Mouse (Mus musculus): ENCODE data around the gene Cd247. TPM values are rescaled to one million over a fixed set of nuclear protein-coding genes. Genes with fewer than 3 reads are reported as not detected.

Cd247 gene
- polyA plus RNA-seq, 1 experiment from 2014 or later, result 0.55 TPM

DNA sequence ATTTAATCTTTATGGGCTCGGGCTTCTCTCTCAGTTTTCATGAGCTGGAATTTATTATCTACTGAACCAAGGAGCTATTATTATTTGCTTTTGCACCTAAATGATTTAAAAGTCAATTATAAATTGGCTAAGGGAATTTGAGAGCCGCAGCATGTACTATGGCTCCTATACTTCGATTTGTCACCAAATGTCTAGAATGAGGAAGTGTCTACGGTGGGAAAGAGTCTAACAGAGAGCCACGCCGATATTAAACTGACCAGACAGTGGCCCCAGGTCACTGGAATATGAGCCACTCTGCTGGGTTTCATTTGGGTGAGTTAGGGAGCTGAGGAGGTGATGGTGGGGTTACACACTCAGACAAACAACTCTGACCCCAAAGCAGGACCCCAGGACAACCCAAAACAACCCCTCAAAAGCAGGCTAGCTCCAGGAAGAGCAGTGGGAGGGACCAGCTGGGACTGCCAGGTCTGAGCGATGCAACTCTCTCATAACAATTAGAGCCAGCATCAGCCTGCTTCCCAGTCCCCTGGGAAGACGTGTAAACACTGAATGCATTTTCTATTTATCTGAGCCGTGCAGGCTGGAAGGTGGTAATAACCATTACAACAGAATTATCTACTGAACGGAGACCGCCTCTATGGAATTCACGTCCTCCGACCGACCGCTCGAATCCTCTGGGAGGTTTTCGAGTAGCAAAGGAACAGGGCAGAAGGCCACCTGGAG, 45.6 kb downstream of the Cd247 start:
- WGBS, result 21% methylated on average over 17 of the region's 17 CpGs
- H3K27me3 ChIP-seq (replicated peaks), result no peaks in the 10 kb centered on the region
- H3K36me3 ChIP-seq, result no peaks in the 10 kb centered on the region
- peaks cover 21% of the 10 kb centered on the region for H3K4me1 ChIP-seq
- no peak overlapping the region for H3K9ac ChIP-seq
- no peak overlapping the region for H3K27ac ChIP-seq
- H3K9me3 ChIP-seq, result no peaks in the 10 kb centered on the region
- ATAC-seq (ENCODE audit: insufficient read depth, low FRiP score, low read depth), result no peak
- H3K4me3 ChIP-seq (replicated peaks), result peak overlapping the region; percentile 14
- H3K4me2 ChIP-seq, result peak overlapping the region; percentile 26; the same call in 1 of the 2 replicates

DNA sequence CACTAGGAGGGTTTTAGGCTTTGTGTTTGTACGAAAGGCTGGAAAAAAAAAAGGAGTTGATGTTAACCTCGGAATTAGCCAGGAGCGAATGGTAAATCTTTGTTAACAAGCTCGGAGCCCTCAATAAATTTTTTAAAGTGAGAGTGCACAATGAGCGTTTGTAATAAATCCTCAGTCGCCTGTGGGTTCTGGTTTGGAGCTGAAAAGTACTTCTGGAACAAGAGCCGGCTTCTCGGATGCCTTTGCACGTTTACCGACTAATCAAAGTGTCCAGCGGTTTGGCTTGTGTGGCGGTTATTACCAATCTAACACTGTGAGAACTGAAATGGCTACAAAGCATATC, 46.1 kb downstream of the Cd247 start:
- Histone ChIP-seq H3K4me3 (replicated peaks) (peak overlapping the region; percentile 14; the same call in 1 of the 2 replicates), H3K9ac (no peak overlapping the region), H3K4me1 (peaks cover 21% of the 10 kb centered on the region), H3K27ac (no peak overlapping the region), H3K36me3 (no peaks in the 10 kb centered on the region), H3K4me2 (peak overlapping the region; percentile 26; the same call in 1 of the 2 replicates), H3K27me3 (replicated peaks) (0 out of 2 replicates have a peak, but pooled peaks cover under 1% of the 10 kb centered on the region), H3K9me3 (no peaks in the 10 kb centered on the region)
- no peak for ATAC-seq (ENCODE audit: insufficient read depth, low FRiP score, low read depth)
- 34% methylated on average over 12 of the region's 12 CpGs for WGBS

DNA sequence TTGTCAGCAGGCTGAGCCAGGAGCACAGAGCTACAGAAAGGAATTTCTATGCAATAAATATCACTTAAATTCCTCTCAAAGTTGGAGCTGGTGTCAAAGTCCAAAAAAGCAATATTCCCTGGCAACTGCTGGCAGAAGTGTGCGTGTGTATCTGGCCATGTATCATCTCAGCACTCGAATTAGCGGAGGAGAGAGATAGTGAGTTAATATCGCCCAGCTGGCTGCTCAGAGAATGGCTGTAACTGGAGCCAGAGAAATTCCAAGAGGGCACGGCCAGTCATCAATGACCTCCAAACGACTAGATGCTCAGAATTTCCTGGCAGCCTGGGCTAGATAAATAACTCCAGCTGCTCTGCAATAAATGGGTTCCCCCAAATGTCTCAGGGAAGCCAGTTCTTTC, 48.0 kb downstream of the Cd247 start:
- Histone ChIP-seq H3K4me1 (peaks cover 28% of the 10 kb centered on the region), H3K36me3 (no peaks in the 10 kb centered on the region), H3K9ac (no peak overlapping the region), H3K4me3 (replicated peaks) (no peak overlapping the region), H3K27me3 (replicated peaks) (peaks cover 14% of the 10 kb centered on the region; the same call in 1 of the 2 replicates), H3K27ac (peak overlapping the region; percentile 1; the same call in 1 of the 2 replicates), H3K9me3 (no peaks in the 10 kb centered on the region), H3K4me2 (no peak overlapping the region)
- 21% methylated on average over 6 of the region's 6 CpGs for WGBS
- ATAC-seq (ENCODE audit: insufficient read depth, low FRiP score, low read depth), result no peak

DNA sequence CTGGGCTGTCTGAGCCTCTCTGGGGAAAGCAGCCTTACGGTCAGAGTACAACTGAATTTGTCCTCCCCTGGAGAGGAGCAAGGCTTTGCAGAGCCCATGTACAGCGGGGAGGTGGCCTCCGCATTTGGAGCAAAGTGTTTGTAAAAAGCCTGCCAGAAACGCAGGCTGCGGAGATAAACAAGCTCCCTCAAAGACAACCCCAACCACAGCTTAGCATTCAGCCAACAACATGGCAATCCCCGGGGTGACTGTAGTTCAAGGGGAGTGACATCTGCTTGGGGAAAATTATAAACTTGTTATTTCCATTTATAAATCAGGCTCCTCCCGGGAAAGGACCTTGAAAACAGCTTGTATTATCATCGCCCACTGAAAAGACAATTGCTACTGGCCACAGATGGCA, 49.1 kb downstream of the Cd247 start:
- H3K9me3 ChIP-seq, result no peaks in the 10 kb centered on the region
- H3K4me3 ChIP-seq (replicated peaks), result no peak overlapping the region
- ATAC-seq (ENCODE audit: insufficient read depth, low FRiP score, low read depth), result no peak; the same call in 1 of the 2 replicates
- 0 out of 2 replicates have a peak overlapping the region, but pooled peaks have one; percentile 13 for H3K4me2 ChIP-seq
- H3K4me1 ChIP-seq, result peaks cover 28% of the 10 kb centered on the region
- peak overlapping the region; percentile 31; the same call in 1 of the 2 replicates for H3K27ac ChIP-seq
- H3K9ac ChIP-seq, result no peak overlapping the region
- no peaks in the 10 kb centered on the region for H3K36me3 ChIP-seq
- WGBS, result 36% methylated on average over 8 of the region's 8 CpGs
- peaks cover 14% of the 10 kb centered on the region; the same call in 1 of the 2 replicates for H3K27me3 ChIP-seq (replicated peaks)

DNA sequence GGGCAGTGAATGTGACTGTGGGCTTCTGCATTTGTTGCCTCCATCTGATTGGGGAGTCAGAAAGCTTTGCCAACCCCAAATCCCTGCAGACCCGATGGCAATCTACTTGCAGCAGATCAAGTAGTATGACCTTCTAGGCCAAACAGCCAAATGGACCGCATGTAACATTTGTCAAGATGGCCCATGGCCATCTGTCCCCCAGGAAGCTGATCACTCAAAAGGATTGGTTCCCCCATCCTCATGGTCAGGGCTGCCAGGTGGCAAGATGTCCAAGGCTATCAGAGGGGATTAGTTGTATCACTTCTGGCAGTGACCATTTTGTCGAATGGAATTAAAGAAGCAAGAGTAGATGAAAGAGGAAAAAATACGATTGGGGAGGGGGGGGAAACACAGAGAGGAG, 50.7 kb downstream of the Cd247 start:
- WGBS, result 79% methylated on average over 4 of the region's 4 CpGs
- H3K4me2 ChIP-seq, result no peak overlapping the region
- ATAC-seq (ENCODE audit: insufficient read depth, low FRiP score, low read depth), result no peak
- peaks cover 25% of the 10 kb centered on the region for H3K4me1 ChIP-seq
- no peaks in the 10 kb centered on the region for H3K36me3 ChIP-seq
- H3K9ac ChIP-seq, result no peak overlapping the region
- no peak overlapping the region for H3K4me3 ChIP-seq (replicated peaks)
- peaks cover 17% of the 10 kb centered on the region; the same call in 1 of the 2 replicates for H3K27me3 ChIP-seq (replicated peaks)
- no peaks in the 10 kb centered on the region for H3K9me3 ChIP-seq
- no peak overlapping the region for H3K27ac ChIP-seq

DNA sequence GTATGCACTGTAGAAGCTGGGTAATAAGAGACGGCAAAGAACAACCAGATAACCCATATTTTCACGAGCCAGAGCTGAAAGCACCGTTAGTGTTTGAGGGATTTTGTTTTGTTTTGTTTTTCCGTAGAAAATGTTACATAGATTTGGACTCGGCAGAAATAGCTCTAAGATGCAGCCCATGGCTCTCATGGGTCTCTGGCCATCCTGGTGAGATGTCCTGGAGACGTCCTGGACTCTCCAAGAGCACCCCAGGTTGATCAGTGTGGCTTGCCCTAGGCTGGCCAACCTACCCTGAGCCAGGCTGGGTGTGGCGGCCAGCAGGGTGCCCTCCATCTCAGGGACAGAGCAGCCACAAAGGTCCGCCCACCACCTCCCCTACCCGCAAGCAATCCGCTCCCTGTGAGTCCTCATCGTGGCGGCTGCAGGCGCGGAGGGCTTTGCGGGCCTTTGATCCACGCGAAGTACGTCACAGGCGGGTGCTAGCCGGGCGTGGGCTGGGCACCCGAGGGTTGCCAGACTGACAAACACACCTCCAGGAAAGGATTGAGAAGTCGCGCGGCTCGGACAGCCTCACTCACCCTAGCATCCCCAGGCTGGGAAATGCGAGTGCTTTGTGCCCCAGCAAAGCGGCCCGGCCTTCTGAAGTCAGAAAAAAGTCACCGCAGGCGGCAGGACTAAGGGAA, 52.2 kb downstream of the Cd247 start:
- Histone ChIP-seq H3K9me3 (no peaks in the 10 kb centered on the region), H3K36me3 (no peaks in the 10 kb centered on the region), H3K9ac (peak overlapping the region; percentile 17; the same call in 1 of the 2 replicates), H3K4me1 (peaks cover 30% of the 10 kb centered on the region), H3K27ac (no peak overlapping the region), H3K4me3 (replicated peaks) (peak overlapping the region; percentile 31), H3K4me2 (peak overlapping the region; percentile 63), H3K27me3 (replicated peaks) (peaks cover 21% of the 10 kb centered on the region; the same call in 1 of the 2 replicates)
- ATAC-seq (ENCODE audit: insufficient read depth, low FRiP score, low read depth), result no peak
- 18% methylated on average over 31 of the region's 31 CpGs for WGBS

DNA sequence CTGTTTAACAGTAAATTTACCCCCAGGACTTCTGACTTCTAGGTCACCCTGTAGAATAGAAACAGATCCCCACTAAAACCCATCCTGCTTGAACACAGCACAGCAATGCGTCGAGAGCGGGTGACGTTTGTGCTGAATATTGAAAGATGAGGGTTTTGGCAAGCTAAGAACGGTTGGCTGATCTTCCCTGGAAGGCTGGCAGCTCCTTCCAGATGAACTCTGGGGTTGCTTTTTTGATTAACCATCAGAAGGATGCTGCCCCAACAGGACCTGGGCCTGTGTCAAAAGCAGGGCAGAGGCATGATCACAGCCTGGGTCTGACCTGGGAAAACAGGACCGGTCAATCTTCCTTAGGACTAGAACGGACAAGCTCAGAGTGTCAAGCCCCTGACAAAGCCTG, 53.7 kb downstream of the Cd247 start:
- H3K27me3 ChIP-seq (replicated peaks), result peaks cover 26% of the 10 kb centered on the region; the same call in 1 of the 2 replicates
- H3K27ac ChIP-seq, result no peak overlapping the region
- H3K4me1 ChIP-seq, result peaks cover 22% of the 10 kb centered on the region
- no peak overlapping the region for H3K4me3 ChIP-seq (replicated peaks)
- no peak overlapping the region for H3K4me2 ChIP-seq
- H3K36me3 ChIP-seq, result no peaks in the 10 kb centered on the region
- WGBS, result 84% methylated on average over 7 of the region's 7 CpGs
- ATAC-seq (ENCODE audit: insufficient read depth, low FRiP score, low read depth), result no peak
- no peaks in the 10 kb centered on the region for H3K9me3 ChIP-seq
- H3K9ac ChIP-seq, result no peak overlapping the region

DNA sequence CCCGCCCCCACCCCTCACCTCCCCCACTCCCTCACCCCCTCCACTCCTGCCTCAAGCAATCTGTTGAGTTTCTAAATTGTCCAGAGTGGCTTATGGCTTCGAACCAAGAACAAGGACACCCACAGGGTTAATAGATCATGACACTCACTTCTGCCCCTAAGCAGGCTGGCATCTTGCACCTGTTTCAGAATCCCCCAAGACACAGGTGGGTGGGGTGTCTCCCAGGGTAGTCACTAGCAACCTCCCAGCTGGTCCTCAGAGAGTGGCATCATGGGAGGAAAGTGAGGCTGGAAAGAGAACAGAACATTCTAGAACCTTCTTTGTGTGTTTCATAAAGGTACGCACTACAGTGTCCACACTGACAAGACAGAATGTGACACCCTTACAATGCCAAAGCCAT, 55.1 kb downstream of the Cd247 start:
- H3K27ac ChIP-seq, result no peak overlapping the region
- H3K4me3 ChIP-seq (replicated peaks), result no peak overlapping the region
- no peaks in the 10 kb centered on the region for H3K36me3 ChIP-seq
- peaks cover 17% of the 10 kb centered on the region for H3K4me1 ChIP-seq
- H3K9ac ChIP-seq, result no peak overlapping the region
- H3K9me3 ChIP-seq, result no peaks in the 10 kb centered on the region
- H3K27me3 ChIP-seq (replicated peaks), result peaks cover 26% of the 10 kb centered on the region; the same call in 1 of the 2 replicates
- 0 out of 2 replicates have a peak overlapping the region, but pooled peaks have one; percentile 96 for H3K4me2 ChIP-seq
- ATAC-seq (ENCODE audit: insufficient read depth, low FRiP score, low read depth), result no peak
- WGBS, result 69% methylated on average over 3 of the region's 3 CpGs

DNA sequence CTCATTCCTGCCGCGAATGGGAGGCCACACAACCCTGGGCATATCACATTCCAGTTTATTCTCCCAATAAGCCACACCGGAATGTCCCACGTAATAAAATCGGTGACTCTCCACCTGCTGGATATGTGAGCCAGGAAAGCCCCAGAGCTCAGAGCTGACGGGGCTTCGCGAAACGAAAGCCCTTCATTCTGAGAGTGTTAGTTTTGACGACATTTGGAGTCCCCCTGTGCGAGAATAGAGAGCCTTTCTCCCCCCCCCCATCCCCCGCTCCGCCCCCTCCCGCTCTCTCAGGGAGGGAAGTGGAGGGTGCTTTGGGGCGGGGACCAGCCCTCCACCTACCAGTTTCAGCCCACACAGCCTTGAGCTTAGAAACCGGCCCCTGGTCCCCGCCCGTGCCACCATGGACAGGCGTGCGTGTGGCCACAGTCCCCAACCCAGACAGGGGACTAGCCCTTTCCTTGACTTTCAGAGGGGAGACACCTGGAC, 56.0 kb downstream of the Cd247 start:
- H3K9ac ChIP-seq, result 0 out of 2 replicates have a peak overlapping the region, but pooled peaks have one; percentile 20
- H3K27ac ChIP-seq, result no peak overlapping the region
- peak overlapping the region; percentile 96 for H3K4me2 ChIP-seq
- H3K27me3 ChIP-seq (replicated peaks), result peaks cover 26% of the 10 kb centered on the region; the same call in 1 of the 2 replicates
- H3K4me3 ChIP-seq (replicated peaks), result peak overlapping the region; percentile 46
- WGBS, result 2% methylated on average over 18 of the region's 20 CpGs
- H3K4me1 ChIP-seq, result peaks cover 19% of the 10 kb centered on the region
- H3K36me3 ChIP-seq, result no peaks in the 10 kb centered on the region
- ATAC-seq (ENCODE audit: insufficient read depth, low FRiP score, low read depth), result peak; percentile 24
- no peaks in the 10 kb centered on the region for H3K9me3 ChIP-seq

DNA sequence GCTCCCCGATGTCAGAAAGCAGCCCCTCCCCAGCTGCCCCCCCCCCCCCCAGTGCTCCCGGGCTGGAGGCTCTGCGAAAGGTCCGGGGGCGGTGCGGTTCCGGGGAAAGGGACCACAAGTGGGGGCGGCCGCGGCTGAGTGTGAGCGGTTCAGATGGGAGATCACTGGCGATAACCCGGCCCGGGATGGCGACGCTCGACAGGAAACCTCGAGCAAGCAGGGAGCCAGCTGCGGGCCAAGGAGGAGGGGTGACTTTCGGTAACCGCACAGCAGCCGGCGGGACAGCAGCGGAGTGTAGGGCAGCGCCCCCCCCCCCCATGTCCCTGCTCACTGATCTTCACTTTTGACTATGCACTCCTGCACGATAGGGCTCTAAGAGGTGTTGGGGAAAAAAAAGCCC, 56.5 kb downstream of the Cd247 start:
- H3K36me3 ChIP-seq, result no peaks in the 10 kb centered on the region
- peaks cover 21% of the 10 kb centered on the region; the same call in 1 of the 2 replicates for H3K27me3 ChIP-seq (replicated peaks)
- H3K4me2 ChIP-seq, result peak overlapping the region; percentile 96
- ATAC-seq (ENCODE audit: insufficient read depth, low FRiP score, low read depth), result peak; percentile 19; the same call in 1 of the 2 replicates
- peaks cover 23% of the 10 kb centered on the region for H3K4me1 ChIP-seq
- H3K27ac ChIP-seq, result no peak overlapping the region
- H3K9me3 ChIP-seq, result no peaks in the 10 kb centered on the region
- H3K4me3 ChIP-seq (replicated peaks), result peak overlapping the region; percentile 46
- H3K9ac ChIP-seq, result 0 out of 2 replicates have a peak overlapping the region, but pooled peaks have one; percentile 20
- 1% methylated on average over 20 of the region's 26 CpGs for WGBS

DNA sequence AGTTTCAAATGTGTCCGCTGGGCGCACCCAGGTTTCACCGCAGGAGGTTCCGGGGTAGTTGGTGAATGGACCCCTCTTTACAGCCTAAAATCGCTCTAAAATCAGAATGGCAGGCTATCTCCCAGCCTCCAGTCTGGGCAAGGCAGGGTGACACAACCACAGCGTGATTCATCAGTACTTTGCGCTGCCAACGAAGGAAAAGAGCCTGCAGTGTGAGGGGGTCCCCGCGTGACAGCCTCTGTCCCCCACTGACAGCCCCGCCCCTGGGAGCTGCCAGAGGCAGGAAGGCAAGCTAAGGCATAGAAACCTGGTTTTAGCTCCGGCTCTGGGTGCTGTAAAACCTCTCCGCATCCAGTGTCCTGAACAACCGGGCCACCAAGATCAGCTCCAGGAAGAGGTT, 56.9 kb downstream of the Cd247 start:
- Histone ChIP-seq H3K27ac (no peak overlapping the region), H3K4me2 (peak overlapping the region; percentile 96), H3K9ac (0 out of 2 replicates have a peak overlapping the region, but pooled peaks have one; percentile 20), H3K4me3 (replicated peaks) (peak overlapping the region; percentile 46), H3K9me3 (no peaks in the 10 kb centered on the region), H3K4me1 (peaks cover 27% of the 10 kb centered on the region), H3K27me3 (replicated peaks) (peaks cover 19% of the 10 kb centered on the region; the same call in 1 of the 2 replicates), H3K36me3 (no peaks in the 10 kb centered on the region)
- no peak for ATAC-seq (ENCODE audit: insufficient read depth, low FRiP score, low read depth)
- 4% methylated on average over 14 of the region's 14 CpGs for WGBS

All from stomach, embryonic 15.5 days (tissue).